Mouse (Mus musculus) megakaryocyte, embryonic 14.5 days (primary cell): Measurements from ENCODE around the gene March11.

ENCODE experiments used
- FLI1 ChIP-seq: IDR thresholded peaks from 2 replicates; pipeline ENCODE4 v1.6.1; 2012; ENCODE audit warnings: low read length, inconsistent platforms, mixed read lengths
- GATA1 ChIP-seq: IDR thresholded peaks from 3 replicates; pipeline ENCODE4 v1.6.1; 2012; ENCODE audit warnings: mixed read lengths, low read length, inconsistent platforms, borderline replicate concordance

GRCm38 (mm10) chr15:26293215-26293614 lies 15.6 kb upstream of the March11 start:
- TF ChIP-seq GATA1 (no peak), FLI1 (no peak)
